In the genomic region with DNA sequence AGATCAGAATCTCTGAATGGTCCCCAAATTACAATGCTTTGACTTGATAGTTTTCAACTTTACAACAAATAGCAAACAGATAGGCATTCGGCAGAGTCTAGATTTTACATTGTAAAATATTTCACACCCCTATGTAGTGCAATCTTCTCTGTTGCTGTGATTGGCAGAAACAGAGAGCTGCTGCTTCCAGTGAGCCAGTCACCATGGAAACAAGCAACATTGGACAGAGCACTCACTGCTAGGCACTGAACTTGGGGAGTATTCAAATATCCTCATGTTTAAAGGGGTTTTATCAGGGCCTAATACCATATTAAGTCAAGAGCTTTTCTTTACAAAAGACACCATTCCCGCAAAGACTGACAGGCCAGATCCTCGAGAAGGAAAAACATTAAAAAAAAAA, we compare ENCODE assay signal across 24 mouse cellular contexts.
DNase-seq lines count a peak whose midpoint lies in the region; ATAC-seq lines count a peak whose summit lies in the region.
"Had no signal": no experiment of that assay in that cellular context is flagged by ENCODE, and none has a peak within 500 bp of the region (broad histone marks: within the 10 kb centered on the region; RNA-seq: fewer than 3 reads in every experiment).

No protein-coding gene starts in this region.

- 54% methylated on average over 3 of the region's 3 CpGs for WGBS in hindbrain, embryonic 14.5 days
- WGBS in hindbrain, embryonic 13.5 days, result 44% methylated on average over 3 of the region's 3 CpGs
- WGBS in heart, embryonic 12.5 days, result 56% methylated on average over 3 of the region's 3 CpGs

- no peak overlapping the region for H3K4me3 ChIP-seq in hindbrain, embryonic 14.5 days (replicated peaks; ENCODE audit: low read length)
- H3K4me3 ChIP-seq in hindbrain, embryonic 13.5 days, result no peak overlapping the region
- H3K4me3 ChIP-seq in heart, embryonic 12.5 days, result no peak overlapping the region
- H3K4me3 ChIP-seq: embryonic facial prominence, embryonic 15.5 days; limb, embryonic 15.5 days; neural tube, embryonic 13.5 days had no signal

- H3K4me2 ChIP-seq in hindbrain, embryonic 14.5 days (replicated peaks), result no peak overlapping the region
- no peak overlapping the region for H3K4me2 ChIP-seq in hindbrain, embryonic 13.5 days
- no peak overlapping the region for H3K4me2 ChIP-seq in heart, embryonic 12.5 days
- H3K4me2 ChIP-seq: embryonic facial prominence, embryonic 15.5 days; limb, embryonic 15.5 days; neural tube, embryonic 13.5 days had no signal

- no peaks in the 10 kb centered on the region for H3K9me3 ChIP-seq in hindbrain, embryonic 14.5 days (ENCODE audit: control insufficient read depth, low read length)
- no peaks in the 10 kb centered on the region for H3K9me3 ChIP-seq in hindbrain, embryonic 13.5 days
- no peaks in the 10 kb centered on the region for H3K9me3 ChIP-seq in heart, embryonic 12.5 days (replicated peaks)
- H3K9me3 ChIP-seq: embryonic facial prominence, embryonic 15.5 days; G1E; limb, embryonic 15.5 days; neural tube, embryonic 13.5 days had no signal

- H3K4me1 ChIP-seq in hindbrain, embryonic 14.5 days (replicated peaks; ENCODE audit: control insufficient read depth, insufficient read depth, low read length), result no peaks in the 10 kb centered on the region
- H3K4me1 ChIP-seq in hindbrain, embryonic 13.5 days (replicated peaks), result no peaks in the 10 kb centered on the region
- H3K4me1 ChIP-seq in heart, embryonic 12.5 days (replicated peaks), result no peaks in the 10 kb centered on the region
- H3K4me1 ChIP-seq: embryonic facial prominence, embryonic 15.5 days; limb, embryonic 15.5 days had no signal

- H3K27ac ChIP-seq in hindbrain, embryonic 14.5 days, result no peak overlapping the region
- H3K27ac ChIP-seq in hindbrain, embryonic 13.5 days, result no peak overlapping the region
- no peak overlapping the region for H3K27ac ChIP-seq in heart, embryonic 12.5 days (ENCODE audit: poor library complexity, severe bottlenecking)
- H3K27ac ChIP-seq: embryonic facial prominence, embryonic 15.5 days; limb, embryonic 15.5 days; neural tube, embryonic 13.5 days; stomach, postnatal 0 days had no signal

- H3K9ac ChIP-seq in hindbrain, embryonic 14.5 days, result no peak overlapping the region
- no peak overlapping the region for H3K9ac ChIP-seq in hindbrain, embryonic 13.5 days
- no peak overlapping the region for H3K9ac ChIP-seq in heart, embryonic 12.5 days
- H3K9ac ChIP-seq: embryonic facial prominence, embryonic 15.5 days; limb, embryonic 15.5 days; liver, postnatal 0 days; neural tube, embryonic 13.5 days had no signal

- ATAC-seq in hindbrain, embryonic 14.5 days (ENCODE audit: low FRiP score), result no peak
- no peak for ATAC-seq in hindbrain, embryonic 13.5 days (ENCODE audit: low FRiP score)
- no peak for ATAC-seq in heart, embryonic 12.5 days (ENCODE audit: insufficient number of reproducible peaks, low FRiP score)
- ATAC-seq in megakaryocyte progenitor cell, adult 5-6 weeks (replicated peaks; ENCODE audit: poor library complexity), result no peak
- ATAC-seq: CD4-positive, CD25-positive, alpha-beta regulatory T cell, adult 4 months; liver, postnatal 0 days had no signal

- no peaks in the 10 kb centered on the region for H3K36me3 ChIP-seq in hindbrain, embryonic 14.5 days (replicated peaks; ENCODE audit: control insufficient read depth, insufficient read depth)
- no peaks in the 10 kb centered on the region for H3K36me3 ChIP-seq in hindbrain, embryonic 13.5 days
- H3K36me3 ChIP-seq in heart, embryonic 12.5 days, result no peaks in the 10 kb centered on the region
- H3K36me3 ChIP-seq: embryonic facial prominence, embryonic 15.5 days; G1E; limb, embryonic 15.5 days; neural tube, embryonic 13.5 days had no signal

- H3K27me3 ChIP-seq in hindbrain, embryonic 14.5 days (ENCODE audit: control insufficient read depth, insufficient read depth, low read length), result no peaks in the 10 kb centered on the region
- H3K27me3 ChIP-seq in hindbrain, embryonic 13.5 days, result no peaks in the 10 kb centered on the region
- no peaks in the 10 kb centered on the region for H3K27me3 ChIP-seq in heart, embryonic 12.5 days (replicated peaks)
- H3K27me3 ChIP-seq: embryonic facial prominence, embryonic 15.5 days; limb, embryonic 15.5 days; neural tube, embryonic 13.5 days had no signal

- DNase-seq in cerebellum, postnatal 10 days, result peak; percentile 6 to 8
- no peak for DNase-seq in cerebellum, postnatal 25 days
- peak; percentile 31 for DNase-seq in hindbrain, embryonic 14.5 days (ENCODE audit: low spot score)
- DNase-seq in right cerebral cortex, postnatal 10 days (ENCODE audit: low spot score in 2 of 2), result peak; percentile 31 to 50
- no peak for DNase-seq in right cerebral cortex, postnatal 36 days (ENCODE audit: low spot score in 2 of 2)
- DNase-seq: cerebellum, adult 11 months; cerebellum, postnatal 36 days; gastrocnemius, postnatal 10 days; heart, adult 18-20 months; kidney, adult 18-20 months; kidney, postnatal 14 days; liver, postnatal 0 days; lung, postnatal 14 days; right cerebral cortex, postnatal 25 days; thymus, postnatal 25 days had no signal

Comparison
In these comparisons a context has a peak if more than half of its experiments do, and no peak if none do; other contexts are left out.
1. DNase-seq: peak in cerebellum, postnatal 10 days (2 of 2), hindbrain, embryonic 14.5 days (single experiment) and right cerebral cortex, postnatal 10 days (2 of 2); none in cerebellum, postnatal 25 days (0 of 2) and right cerebral cortex, postnatal 36 days (0 of 2).